Mouse (Mus musculus): ENCODE measurements around the gene Lrrc19.

Lrrc19 gene

DNA sequence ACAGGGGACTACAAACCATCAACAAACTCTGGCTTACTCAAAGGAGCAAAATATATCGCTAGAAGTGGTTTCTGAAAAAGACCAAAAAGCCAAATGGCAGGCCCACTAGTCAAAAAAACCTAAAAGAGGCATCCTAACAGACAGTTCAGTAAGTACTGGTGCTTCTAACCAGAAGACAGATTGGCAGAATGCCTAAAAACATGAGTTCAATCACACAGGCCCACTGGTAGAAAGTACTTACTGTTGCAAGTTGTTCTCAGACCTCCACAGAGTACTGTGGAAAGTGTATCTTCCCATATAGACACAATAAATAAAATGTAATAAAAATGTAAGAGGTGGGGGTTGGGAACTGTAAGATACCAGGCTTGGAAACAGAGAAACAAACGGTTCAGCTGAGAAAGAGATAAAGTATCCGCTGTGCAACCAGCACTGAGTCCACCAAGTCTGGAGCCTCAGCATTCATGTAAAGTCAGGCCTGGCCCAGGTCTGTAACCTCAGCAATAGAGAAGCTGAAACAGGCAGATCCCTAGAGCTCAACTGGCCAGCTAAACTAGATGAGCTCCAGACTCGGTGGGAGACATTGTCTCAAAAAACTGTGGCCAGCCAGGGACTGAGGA lies 58.1 kb downstream of the Lrrc19 start:
- DNase-seq (ENCODE audit: low spot score in 2 of 2) = no peak

Measured in spleen, postnatal 10 days (tissue).